Mouse (Mus musculus) limb, embryonic 11.5 days (tissue): ENCODE results near the gene Cxcr3. TPM values are rescaled to one million over a fixed set of nuclear protein-coding genes. Genes with fewer than 3 reads are reported as not detected.

Source experiments
- ATAC-seq: fragments of 200-750 bp; cut with Nextera tagmentation; 2 replicates; pipeline ENCODE4 v1.8.0; 2017; ENCODE audit warnings: low read depth; ENCODE audit not compliant: insufficient number of reproducible peaks, low FRiP score, low TSS enrichment
- DNase-seq: peaks from one replicate; pipeline ENCODE4 v3.0.0-alpha.2; 2015; ENCODE audit warnings: low spot score
- H3K27ac ChIP-seq: fragments of 300-500 bp; sonication (generic); replicated peaks from 2 replicates; pipeline ENCODE4 v1.5.1; 2014; ENCODE audit warnings: low read depth, mild to moderate bottlenecking, low read length
- H3K27me3 ChIP-seq: fragments of 300-500 bp; sonication (generic); 2 replicates; pipeline ENCODE4 v1.6.1; 2014; ENCODE audit warnings: mild to moderate bottlenecking, low read length, mixed read lengths; ENCODE audit not compliant: control insufficient read depth, insufficient read depth
- H3K36me3 ChIP-seq: fragments of 300-500 bp; sonication (generic); 2 replicates; pipeline ENCODE4 v1.6.1; 2014; ENCODE audit warnings: mild to moderate bottlenecking, low read length, moderate library complexity, mixed read lengths; ENCODE audit not compliant: control insufficient read depth, insufficient read depth
- H3K4me1 ChIP-seq: fragments of 300-500 bp; sonication (generic); 2 replicates; pipeline ENCODE4 v1.6.1; 2014; ENCODE audit warnings: low read length, mixed read lengths; ENCODE audit not compliant: control insufficient read depth, insufficient read depth
- H3K4me2 ChIP-seq: fragments of 300-500 bp; sonication (generic); 2 replicates; pipeline ENCODE4 v1.6.1; 2014; ENCODE audit warnings: low read depth, mild to moderate bottlenecking, moderate library complexity; ENCODE audit not compliant: severe bottlenecking
- H3K4me3 ChIP-seq: fragments of 300-500 bp; sonication (generic); 2 replicates; pipeline ENCODE4 v1.5.1; 2014; ENCODE audit warnings: low read depth, low read length
- H3K9ac ChIP-seq: fragments of 300-500 bp; sonication (generic); 2 replicates; pipeline ENCODE4 v1.6.1; 2014; ENCODE audit warnings: mild to moderate bottlenecking, low read length
- H3K9me3 ChIP-seq: fragments of 300-500 bp; sonication (generic); 2 replicates; pipeline ENCODE4 v1.6.1; 2016; ENCODE audit warnings: low read length; ENCODE audit not compliant: control insufficient read depth
- WGBS: fragments of 180-500 bp; shearing (Covaris S2); extraction: QIAGEN DNeasy Blood & Tissue Kit; methylation state at CpG from one replicate; pipeline ENCODE4 v1.1.7; 2014; 5-methylcytosine and 5-hydroxymethylcytosine counted together
- polyA plus RNA-seq: library from polyadenylated mRNA; unstranded; fragments of >200 nt; fragmentation: Nextera tagmentation; extraction: Ambion mirVana; gene quantifications from 2 replicates; pipeline ENCODE4 v1.2.1, GENCODE M21; 2014

The Cxcr3 gene
- polyA plus RNA-seq, 1 experiment from 2014 or later = not detected

DNA sequence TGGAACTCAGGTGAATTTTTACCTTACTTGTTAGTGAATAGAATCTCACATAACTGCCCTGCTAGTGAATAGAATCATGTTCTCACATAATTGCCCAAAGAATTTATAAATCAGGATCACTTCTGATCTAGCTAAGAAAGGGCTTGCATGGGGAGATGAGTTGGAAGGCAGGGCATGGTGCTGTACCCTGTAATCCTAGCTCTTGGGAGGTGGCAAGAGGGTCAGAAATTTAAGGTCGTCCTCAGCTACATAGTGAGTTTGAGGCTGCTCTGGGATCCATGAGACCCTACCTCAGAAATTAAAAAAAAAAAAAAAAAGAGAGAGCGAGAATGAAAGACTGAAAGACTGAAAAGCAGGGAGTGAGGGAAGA, 7.0 kb upstream of the Cxcr3 start:
- DNase-seq (no peak), ATAC-seq (no peak)
- Histone ChIP-seq H3K27me3 (no peaks in the 10 kb centered on the region; the same call in 1 of the 2 replicates), H3K9ac (no peak overlapping the region), H3K4me3 (no peak overlapping the region), H3K4me2 (no peak overlapping the region), H3K4me1 (no peaks in the 10 kb centered on the region), H3K36me3 (no peaks in the 10 kb centered on the region), H3K9me3 (no peaks in the 10 kb centered on the region), H3K27ac (no peak overlapping the region)
- WGBS = 93% methylated on average over 2 of the region's 2 CpGs

DNA sequence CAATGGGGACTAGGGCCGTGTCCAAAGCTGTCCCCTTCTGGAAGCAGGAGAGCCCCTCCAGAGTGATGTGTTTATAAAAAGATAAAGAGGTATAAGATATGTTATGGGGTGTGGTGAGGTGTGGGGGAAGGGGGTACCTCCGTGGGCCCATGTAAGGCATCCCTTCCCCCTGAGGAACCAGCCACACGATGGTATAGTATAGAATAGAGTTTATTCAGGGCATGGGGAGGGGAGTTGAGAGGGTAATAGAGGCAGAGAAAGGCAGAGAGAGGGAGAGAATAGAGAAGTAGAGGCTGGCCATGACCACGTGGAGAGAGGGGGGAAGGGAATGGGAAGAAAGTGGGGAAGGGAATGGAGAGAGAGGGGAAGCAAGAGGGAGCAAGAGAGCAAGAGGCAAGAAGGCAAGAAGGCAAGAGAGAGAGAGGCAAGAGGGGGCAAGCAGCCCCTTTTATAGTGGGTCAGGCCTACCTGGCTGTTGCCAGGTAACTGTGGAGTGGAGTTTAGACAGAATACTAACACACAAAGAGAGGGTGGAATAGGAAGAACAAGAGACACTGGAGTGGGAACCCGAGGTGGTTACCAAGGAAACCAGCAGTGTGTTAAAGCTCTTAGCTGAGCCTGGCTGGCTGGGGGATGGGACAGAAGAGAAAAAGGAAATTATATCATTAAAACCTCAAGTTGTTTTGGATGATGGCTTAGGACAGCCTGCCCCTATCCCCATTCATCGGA, 6.4 kb upstream of the Cxcr3 start:
- H3K27ac ChIP-seq = no peak overlapping the region

DNA sequence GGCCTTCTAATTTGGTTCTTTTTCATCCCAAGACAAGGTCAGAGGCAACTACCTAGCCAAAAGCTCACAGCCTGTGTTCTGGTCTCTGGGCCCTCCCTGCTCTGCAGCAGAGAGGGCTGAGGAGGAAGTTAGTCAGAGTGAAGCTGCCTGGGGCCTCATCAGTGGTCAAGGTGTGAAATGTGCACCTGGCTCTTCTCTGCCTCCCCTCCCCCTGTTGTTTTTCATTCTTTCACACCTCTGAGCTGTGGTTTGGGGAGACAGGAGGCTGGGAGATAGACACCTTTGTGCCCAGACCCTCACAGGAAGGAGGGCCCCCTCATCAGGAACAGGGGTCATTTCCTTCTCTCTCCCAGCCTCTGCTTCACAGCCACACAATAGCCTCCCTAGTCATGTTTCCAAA, 3.1 kb upstream of the Cxcr3 start:
- Histone ChIP-seq H3K36me3 (no peaks in the 10 kb centered on the region), H3K9me3 (no peaks in the 10 kb centered on the region), H3K27ac (no peak overlapping the region), H3K4me3 (no peak overlapping the region), H3K4me2 (no peak overlapping the region), H3K9ac (no peak overlapping the region), H3K4me1 (no peaks in the 10 kb centered on the region), H3K27me3 (no peaks in the 10 kb centered on the region; the same call in 1 of the 2 replicates)
- DNase-seq (no peak), ATAC-seq (no peak)

More for the DNA sequence above, 6.4 kb upstream of the Cxcr3 start:
- H3K4me1 ChIP-seq = no peaks in the 10 kb centered on the region
- H3K4me2 ChIP-seq = no peak overlapping the region
- H3K36me3 ChIP-seq = no peaks in the 10 kb centered on the region
- DNase-seq (no peak), ATAC-seq (no peak)
- H3K9me3 ChIP-seq = no peaks in the 10 kb centered on the region
- no peaks in the 10 kb centered on the region; the same call in 1 of the 2 replicates for H3K27me3 ChIP-seq
- WGBS = 59% methylated on average over 6 of the region's 6 CpGs
- no peak overlapping the region for H3K9ac ChIP-seq
- H3K4me3 ChIP-seq = no peak overlapping the region

DNA sequence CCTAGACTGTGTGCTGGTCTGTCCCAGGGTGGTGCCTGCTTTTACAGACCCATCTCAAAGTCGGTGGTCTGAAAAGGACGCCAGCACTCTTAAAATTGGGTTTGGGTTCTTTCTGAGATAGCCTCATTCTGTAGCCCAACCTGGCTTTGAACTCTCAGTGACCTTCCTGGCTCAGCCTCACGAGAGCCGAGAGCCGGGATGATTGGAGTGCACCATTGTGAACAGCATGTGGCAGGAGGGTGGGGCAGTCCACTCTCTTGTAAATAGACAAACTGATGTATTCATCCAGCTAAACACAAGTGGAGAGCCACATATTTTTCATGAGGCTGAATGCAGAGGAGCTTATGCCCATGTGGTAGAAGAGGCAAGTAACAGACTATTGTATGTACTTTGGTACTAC, 912 bp upstream of the Cxcr3 start:
- Histone ChIP-seq H3K4me2 (no peak overlapping the region), H3K9me3 (no peaks in the 10 kb centered on the region), H3K9ac (no peak overlapping the region), H3K4me3 (no peak overlapping the region), H3K27ac (no peak overlapping the region), H3K27me3 (no peaks in the 10 kb centered on the region; the same call in 1 of the 2 replicates), H3K36me3 (no peaks in the 10 kb centered on the region), H3K4me1 (no peaks in the 10 kb centered on the region)
- ATAC-seq = no peak
- DNase-seq = no peak
- 68% methylated on average over 5 of the region's 5 CpGs for WGBS

DNA sequence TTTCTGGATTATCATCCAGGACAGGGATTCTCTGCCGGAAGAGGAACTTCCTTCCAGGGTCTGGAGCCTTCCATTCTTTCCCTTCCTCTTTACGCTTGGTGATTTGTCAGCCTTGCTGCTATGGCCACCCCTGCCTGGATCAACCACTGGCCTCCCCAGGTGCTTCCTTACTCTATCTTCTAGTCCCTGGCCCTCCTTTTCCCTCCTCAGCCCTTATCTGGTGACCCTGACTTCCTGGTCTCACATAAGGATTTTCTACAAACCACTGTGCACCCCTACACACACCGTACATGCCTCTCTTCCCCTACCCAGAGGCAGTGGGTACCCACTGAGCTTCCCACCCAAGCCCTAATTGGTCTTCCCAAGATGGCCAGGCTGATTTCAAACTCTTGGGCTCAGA, 781 bp downstream of the Cxcr3 start:
- Histone ChIP-seq H3K4me3 (no peak overlapping the region), H3K27ac (no peak overlapping the region), H3K9ac (no peak overlapping the region), H3K4me1 (no peaks in the 10 kb centered on the region), H3K36me3 (no peaks in the 10 kb centered on the region), H3K9me3 (no peaks in the 10 kb centered on the region), H3K27me3 (no peaks in the 10 kb centered on the region), H3K4me2 (no peak overlapping the region)
- DNase-seq (no peak), ATAC-seq (no peak)
- WGBS = 86% methylated on average over 3 of the region's 3 CpGs

DNA sequence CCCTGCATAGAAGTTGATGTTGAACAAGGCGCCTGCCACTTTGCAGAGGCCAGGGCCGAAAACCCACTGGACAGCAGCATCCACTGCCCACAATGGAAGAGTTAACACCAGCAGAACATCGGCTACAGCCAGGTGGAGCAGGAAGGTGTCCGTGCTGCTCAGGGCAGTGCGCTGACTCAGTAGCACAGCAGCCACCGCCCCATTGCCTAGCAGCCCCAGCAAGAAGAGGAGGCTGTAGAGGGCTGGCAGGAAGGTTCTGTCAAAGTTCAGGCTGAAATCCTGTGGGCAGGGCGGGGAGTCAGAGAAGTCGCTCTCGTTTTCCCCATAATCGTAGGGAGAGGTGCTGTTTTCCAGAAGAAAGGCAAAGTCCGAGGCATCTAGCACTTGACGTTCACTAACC, 1.4 kb downstream of the Cxcr3 start:
- Histone ChIP-seq H3K4me2 (no peak overlapping the region), H3K9ac (no peak overlapping the region), H3K4me1 (no peaks in the 10 kb centered on the region), H3K27ac (no peak overlapping the region), H3K36me3 (no peaks in the 10 kb centered on the region), H3K9me3 (no peaks in the 10 kb centered on the region), H3K27me3 (no peaks in the 10 kb centered on the region), H3K4me3 (no peak overlapping the region)
- DNase-seq = no peak
- ATAC-seq = no peak
- WGBS = 83% methylated on average over 12 of the region's 12 CpGs

DNA sequence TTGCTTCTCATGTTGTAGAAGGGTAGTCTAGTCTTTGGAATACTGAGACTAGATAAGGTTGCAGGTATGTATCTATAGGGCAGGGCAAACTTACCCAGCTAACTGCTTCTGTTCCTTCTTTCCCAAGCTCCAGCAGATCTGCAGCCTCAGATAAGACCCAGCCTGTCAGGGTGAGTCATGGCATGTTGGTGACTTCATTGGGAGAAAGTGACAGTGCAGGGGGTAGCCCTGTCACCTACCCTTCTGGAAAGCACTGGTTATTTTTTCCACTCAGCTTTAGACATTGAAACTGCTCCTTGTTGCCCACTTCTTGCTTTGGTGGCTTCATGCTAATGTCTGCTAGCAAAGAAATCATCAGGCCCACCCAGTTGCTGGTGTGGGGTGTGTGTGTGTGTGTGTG, 4.1 kb downstream of the Cxcr3 start:
- Histone ChIP-seq H3K4me3 (no peak overlapping the region), H3K27me3 (no peaks in the 10 kb centered on the region)

DNA sequence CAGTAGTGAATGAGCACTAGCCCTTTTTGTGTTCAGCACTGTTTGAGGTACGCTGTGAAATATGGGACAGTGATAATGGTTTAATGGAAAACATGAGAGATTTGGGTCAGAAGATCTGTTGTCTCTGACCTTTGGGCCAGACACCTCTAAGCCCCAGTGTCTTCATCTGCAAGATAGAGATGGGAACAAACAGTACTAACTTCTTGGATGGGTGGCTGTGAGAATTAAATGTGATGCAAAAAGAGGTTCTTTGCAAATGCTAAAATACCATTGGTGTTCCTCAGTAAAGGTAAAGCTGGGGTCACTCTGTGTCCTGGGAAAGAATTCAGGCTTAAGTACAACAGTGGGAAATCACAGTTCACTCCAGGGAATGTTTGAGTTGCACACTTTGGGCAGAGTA, 13.7 kb downstream of the Cxcr3 start:
- H3K4me1 ChIP-seq = no peaks in the 10 kb centered on the region
- H3K4me3 ChIP-seq = no peak overlapping the region
- no peaks in the 10 kb centered on the region for H3K9me3 ChIP-seq
- H3K27ac ChIP-seq = no peak overlapping the region
- H3K27me3 ChIP-seq = no peaks in the 10 kb centered on the region
- H3K9ac ChIP-seq = no peak overlapping the region
- H3K36me3 ChIP-seq = no peaks in the 10 kb centered on the region
- H3K4me2 ChIP-seq = no peak overlapping the region
- 71% methylated on average over 1 of the region's 1 CpGs for WGBS
- no peak for DNase-seq
- no peak for ATAC-seq

More for the DNA sequence above, 4.1 kb downstream of the Cxcr3 start:
- Histone ChIP-seq H3K9me3 (no peaks in the 10 kb centered on the region), H3K9ac (no peak overlapping the region), H3K27ac (no peak overlapping the region), H3K36me3 (no peaks in the 10 kb centered on the region), H3K4me2 (no peak overlapping the region), H3K4me1 (no peaks in the 10 kb centered on the region)
- ATAC-seq (no peak), DNase-seq (no peak)

DNA sequence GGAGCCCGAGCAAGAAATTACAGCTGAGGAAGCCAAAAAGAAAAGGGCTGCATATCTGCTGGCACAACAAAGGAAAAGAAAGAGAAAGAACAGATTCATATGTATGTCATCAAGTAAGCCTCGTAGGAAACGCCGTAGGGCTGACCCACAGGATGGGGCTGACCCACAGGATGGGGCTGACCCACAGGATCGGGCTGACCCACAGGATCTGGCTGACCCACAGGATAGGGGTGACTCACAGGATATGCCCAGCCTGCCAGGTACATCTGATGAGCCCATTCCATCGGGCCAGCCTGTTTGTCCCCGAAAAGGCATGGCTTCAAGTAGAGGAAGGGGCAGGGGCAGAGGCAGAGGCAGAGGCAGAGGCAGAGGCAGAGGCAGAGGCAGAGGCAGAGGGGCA, 29.0 kb downstream of the Cxcr3 start:
- WGBS = 77% methylated on average over 7 of the region's 7 CpGs
- Histone ChIP-seq H3K4me2 (no peak overlapping the region), H3K4me1 (no peaks in the 10 kb centered on the region), H3K9me3 (no peaks in the 10 kb centered on the region), H3K36me3 (no peaks in the 10 kb centered on the region), H3K27me3 (no peaks in the 10 kb centered on the region), H3K4me3 (no peak overlapping the region), H3K27ac (no peak overlapping the region), H3K9ac (no peak overlapping the region)
- DNase-seq (no peak), ATAC-seq (no peak)
